Mouse (Mus musculus) urinary bladder, adult 2 months (tissue): Measurements from ENCODE around the gene Rnf114. TPM values are rescaled to one million over a fixed set of nuclear protein-coding genes. Genes with fewer than 3 reads are reported as not detected.

ENCODE experiments used
- DNase-seq: peaks from one replicate; pipeline ENCODE4 v3.0.0; 2022; ENCODE audit warnings: low spot score
- polyA plus RNA-seq: library from polyadenylated mRNA; depleted of rRNA; stranded (reverse); fragments of >200 nt; gene quantifications from 2 replicates; pipeline ENCODE4 v1.2.3, GENCODE M21; 2012; rRNA removed

Rnf114 gene
- polyA plus RNA-seq, 1 experiment, result 78.6 TPM

DNA sequence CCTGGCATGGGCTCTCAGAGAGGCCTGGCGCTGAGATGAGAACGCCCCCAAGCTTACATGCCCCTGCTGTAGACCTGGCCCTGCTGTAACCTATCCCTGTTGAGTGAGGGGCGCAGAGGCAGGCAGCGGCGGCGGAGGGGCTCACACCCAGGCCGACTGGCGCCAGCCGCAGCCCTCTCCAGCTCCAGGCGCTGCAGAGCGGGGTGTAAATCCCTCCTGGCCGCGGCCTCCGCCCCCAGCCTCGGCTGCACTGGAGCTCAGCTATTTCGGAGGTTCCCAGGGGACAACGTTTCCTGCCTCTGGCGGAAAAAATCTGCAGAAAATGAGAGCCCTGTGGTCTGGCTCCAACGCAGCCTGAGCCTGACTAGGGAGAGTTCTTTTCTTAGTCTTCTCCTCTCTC lies 73.2 kb downstream of the Rnf114 start:
- DNase-seq, result no peak

Other genes starting within 250 kb of the Rnf114 start
- 12.6 and 28.4 TPM in 2 replicates for gene B4galt5, start 143.5 kb upstream of the Rnf114 start, polyA plus RNA-seq
- 35.8 and 40.0 TPM in 2 replicates for gene Slc9a8, start 70.9 kb upstream of the Rnf114 start, polyA plus RNA-seq
- 15.1 and 15.2 TPM in 2 replicates for gene Spata2, start 242 bp downstream of the Rnf114 start, polyA plus RNA-seq
- 21.3 and 31.0 TPM in 2 replicates for gene Snai1, start 45.5 kb downstream of the Rnf114 start, polyA plus RNA-seq
- gene Ube2v1, start 139.4 kb downstream of the Rnf114 start, polyA plus RNA-seq, result 111 and 152 TPM in 2 replicates
- not detected in 2 replicates for gene Gm20431, start 168.9 kb downstream of the Rnf114 start, polyA plus RNA-seq
- gene Cebpb, start 196.3 kb downstream of the Rnf114 start, polyA plus RNA-seq, result 57.1 and 69.7 TPM in 2 replicates
- 46.0 and 48.4 TPM in 2 replicates for gene Tmem189, start 197.2 kb downstream of the Rnf114 start, polyA plus RNA-seq